Mouse (Mus musculus): Measurements from ENCODE around the gene Ptprn2.

GRCm38 (mm10) chr12:117042706-117043105, 557.2 kb downstream of the Ptprn2 start:
- no peak for TF ChIP-seq CTCF (IDR thresholded peaks at IDR 0.05; ENCODE audit: insufficient read depth, low read length)
- no peak for TF ChIP-seq POLR2A (IDR thresholded peaks at IDR 0.05; ENCODE audit: borderline replicate concordance, extremely low read depth, low read depth, low read length)

Measured in lung, adult 2 months (tissue).